Mouse (Mus musculus): ENCODE measurements around the gene Rhbdl1.

Rhbdl1 gene

DNA sequence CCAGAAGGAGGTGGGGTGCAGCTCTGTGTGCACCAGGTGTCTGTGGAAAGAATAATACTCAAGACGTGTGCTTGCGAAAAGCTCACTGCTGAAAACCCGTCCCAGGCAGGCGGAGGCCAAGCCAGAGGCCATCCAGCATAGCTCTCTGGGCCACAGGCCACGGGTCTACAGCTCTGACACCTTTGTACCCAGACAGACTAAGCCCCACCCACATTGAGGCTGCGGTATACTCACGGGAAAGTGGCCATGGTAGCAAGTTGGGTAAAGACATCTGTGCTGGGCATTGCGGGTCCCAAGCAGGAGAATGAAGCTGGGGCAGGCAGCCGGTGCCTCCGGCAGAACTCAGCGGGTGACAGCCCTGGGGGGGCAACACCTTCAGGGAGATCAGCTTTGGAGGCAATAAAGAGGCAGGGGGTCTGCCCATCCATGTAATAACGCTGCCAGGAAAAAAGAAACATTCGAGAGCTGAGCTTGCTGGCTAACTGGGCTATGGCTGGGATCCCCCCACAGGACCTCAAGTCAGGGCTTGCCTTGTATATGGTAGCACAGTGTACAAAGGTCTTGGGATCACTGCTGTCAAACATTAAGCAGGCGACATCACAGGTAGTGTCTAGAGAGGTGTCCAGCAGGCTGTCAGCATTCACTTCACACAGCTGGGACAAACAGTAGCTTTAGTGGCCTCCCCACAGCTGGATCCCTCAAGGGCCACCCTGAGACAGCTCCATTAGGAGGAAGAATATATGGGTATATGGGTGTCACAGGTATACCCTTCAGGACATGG lies 2.5 kb upstream of the Rhbdl1 start:
- DNase-seq (ENCODE audit: low spot score), result no peak

DNA sequence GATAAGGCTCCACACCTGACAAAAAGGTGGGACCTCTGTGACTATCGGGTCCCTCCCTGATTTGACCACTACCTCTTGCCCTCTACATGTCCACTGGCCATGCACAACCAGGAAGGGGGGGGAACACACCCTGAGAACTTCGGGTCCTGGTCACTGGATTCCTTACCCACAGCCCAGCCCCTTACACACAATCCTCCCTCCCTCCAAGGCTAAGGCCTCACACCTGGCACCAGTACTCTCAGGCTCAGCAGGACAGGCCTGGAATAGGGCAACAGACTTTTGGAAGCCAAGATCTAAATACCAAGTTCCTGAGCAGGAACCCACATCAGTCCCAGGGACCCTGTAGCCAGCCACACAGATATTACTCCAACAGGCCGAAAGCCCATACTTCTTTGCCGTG lies 1.8 kb upstream of the Rhbdl1 start:
- DNase-seq (ENCODE audit: low spot score), result no peak

DNA sequence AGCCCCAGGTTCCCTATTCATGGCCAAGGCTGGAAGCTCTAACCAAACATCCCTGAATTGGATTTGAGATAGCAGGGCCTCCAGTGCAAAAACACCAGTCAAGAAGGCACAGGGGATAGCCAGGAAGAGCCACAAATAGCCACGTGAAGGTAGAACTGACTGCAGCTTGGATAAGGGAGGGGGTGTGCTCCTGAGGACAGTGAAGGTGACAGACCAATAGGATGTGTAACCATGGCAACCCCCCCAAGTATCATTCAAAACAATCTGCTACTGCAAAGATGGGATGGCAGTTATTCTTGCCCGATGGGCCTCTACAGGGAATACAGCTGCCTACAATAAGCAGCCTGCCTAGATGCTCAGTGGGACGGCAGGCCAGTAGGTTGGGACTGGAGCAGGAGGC lies 438 bp upstream of the Rhbdl1 start:
- no peak for DNase-seq (ENCODE audit: low spot score)

- DNase-seq (ENCODE audit: low spot score), result no peak
Observed at GRCm38 (mm10) chr17:25836397-25837075, 559 bp downstream of the Rhbdl1 start.

DNA sequence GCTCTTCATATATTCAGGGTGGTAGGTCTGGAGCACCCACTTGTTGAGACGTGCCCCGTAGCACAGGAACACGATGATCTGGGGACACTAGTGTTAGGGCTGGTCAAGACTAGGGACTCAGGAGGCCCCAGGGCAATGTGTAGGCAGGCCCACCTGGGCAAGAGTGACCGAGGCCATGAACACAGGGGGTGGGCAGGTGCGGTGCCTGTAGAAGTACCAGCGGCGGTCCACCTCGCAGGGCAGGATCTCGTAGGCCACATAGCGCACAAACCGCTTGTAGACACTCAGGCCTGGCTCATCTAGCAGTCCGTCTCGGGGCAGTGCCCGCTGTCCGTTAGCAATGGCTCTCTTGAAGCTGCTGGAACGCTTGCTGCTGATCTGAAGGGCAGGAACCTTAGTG lies 1.3 kb downstream of the Rhbdl1 start:
- DNase-seq (ENCODE audit: low spot score), result no peak

- DNase-seq (ENCODE audit: low spot score), result no peak
Observed at GRCm38 (mm10) chr17:25835301-25835700, 1.8 kb downstream of the Rhbdl1 start.

DNA sequence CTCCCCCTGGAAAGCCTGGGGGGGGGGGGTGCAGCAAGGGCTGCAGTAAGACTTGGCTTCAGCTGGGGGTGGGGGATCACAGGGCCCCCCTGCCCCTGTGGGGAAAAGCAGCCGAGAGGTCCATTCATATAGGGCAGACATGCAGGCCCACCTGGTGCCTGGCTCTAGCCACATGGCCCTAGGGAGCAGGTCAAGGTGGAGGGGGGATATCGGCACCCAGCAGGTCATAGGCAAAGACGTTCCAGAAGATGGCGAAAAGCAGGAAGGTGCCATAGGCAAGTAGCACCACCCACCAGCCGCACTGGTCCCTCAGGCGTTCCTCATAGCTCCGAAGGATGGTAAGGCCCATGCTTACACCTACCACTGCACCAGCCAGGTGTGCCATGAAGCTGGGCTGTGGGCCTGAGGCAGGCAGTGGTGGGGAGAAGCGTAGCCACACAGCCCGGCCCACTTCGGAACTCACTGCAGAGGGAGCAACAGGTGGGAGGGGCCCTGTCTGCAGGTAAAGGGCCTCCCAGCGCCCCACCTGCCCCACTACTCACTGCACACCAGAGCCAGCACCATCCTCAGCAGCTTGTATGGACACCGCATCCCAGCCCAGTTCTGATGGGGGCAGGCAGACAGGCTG lies 2.4 kb downstream of the Rhbdl1 start:
- DNase-seq (ENCODE audit: low spot score), result no peak

GRCm38 (mm10) chr17:25833961-25834594 lies 3.0 kb downstream of the Rhbdl1 start:
- DNase-seq (ENCODE audit: low spot score), result no peak

GRCm38 (mm10) chr17:25833291-25833663 lies 3.8 kb downstream of the Rhbdl1 start, which contains the start of gene Stub1:
Stub1 (minus strand) TSS chr17:25833404.
- peak; percentile 91 for DNase-seq (ENCODE audit: low spot score)

DNA sequence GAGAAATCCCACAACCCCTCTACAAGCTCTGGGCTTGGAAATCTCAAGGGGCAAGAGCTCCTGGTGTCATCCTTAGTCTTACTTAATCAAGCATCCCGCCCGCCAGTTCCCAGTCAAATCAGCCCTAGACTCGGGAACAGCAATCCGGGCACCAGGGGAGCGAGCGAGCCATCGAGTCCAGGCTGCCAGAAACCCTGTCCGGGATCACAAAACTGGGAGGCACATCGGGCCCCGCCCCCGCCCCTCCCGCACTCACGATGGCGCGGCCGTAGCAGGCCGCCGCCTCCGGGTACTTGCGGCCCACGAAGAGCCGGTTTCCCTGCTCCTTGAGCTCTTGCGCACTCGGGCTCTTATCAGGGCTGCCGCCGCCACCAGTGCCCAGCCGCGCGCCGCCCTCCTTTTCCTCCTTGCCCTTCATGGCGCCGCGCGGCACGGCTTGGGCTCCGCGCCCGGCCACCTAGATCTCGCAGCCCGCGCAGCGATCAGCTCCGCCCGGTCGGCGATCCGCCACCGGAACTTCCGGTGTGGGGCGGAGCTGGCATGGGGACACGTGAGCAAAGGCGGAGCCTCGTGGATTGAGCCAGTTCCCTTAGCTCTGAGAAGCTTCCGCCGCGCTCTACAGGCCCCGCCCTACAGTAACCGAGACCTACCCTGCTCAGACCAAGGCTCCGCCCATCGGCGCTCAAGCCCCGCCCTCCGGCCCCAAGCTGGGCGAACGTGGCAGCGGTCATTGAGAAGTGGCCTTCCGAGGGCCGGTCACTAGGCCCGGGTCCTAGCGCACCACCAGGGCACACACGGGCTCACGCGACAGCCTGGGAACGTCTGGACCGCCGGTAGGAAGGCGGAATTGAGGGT lies 4.4 kb downstream of the Rhbdl1 start:
- peak; percentile 100 for DNase-seq (ENCODE audit: low spot score)

DNA sequence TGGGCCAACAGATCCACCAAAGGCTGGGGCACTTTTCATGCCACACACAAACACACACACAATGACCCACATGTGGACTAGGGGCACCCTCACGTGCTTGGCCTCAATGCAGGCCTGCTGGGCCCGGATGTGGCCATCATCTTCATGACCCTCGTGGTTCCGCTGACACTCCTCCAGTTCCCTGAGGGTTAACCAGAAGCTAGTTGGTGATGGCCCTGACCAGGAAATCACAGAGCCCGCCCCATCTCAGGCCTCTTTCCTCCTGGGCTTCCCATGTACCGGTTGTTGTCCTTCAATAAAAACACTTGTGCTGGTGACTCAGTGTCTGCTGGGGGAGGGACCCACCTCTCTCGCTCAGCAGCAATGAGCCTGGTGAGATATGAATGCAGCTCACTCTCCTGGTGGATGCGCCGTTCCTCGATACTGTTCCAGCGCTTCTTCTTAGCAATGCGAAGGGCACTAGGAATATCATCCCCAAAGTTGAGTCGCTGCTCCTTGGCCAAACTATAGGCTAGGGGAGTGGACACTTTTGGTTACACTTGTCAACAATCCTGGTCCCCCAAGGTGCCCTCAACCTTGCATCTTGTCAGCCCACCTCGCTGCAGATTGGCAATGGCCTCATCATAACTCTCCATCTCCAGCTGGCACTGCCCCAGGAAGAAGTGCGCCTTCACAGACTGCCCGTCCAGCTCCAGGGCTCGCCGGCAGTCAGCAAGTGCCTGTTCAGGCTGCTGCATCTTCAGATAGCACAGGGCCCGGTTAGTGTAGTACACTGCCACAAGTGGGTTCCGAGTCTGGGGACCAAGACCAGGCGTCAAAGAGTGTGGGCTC lies 5.4 kb downstream of the Rhbdl1 start:
- DNase-seq (ENCODE audit: low spot score), result peak; percentile 51

DNA sequence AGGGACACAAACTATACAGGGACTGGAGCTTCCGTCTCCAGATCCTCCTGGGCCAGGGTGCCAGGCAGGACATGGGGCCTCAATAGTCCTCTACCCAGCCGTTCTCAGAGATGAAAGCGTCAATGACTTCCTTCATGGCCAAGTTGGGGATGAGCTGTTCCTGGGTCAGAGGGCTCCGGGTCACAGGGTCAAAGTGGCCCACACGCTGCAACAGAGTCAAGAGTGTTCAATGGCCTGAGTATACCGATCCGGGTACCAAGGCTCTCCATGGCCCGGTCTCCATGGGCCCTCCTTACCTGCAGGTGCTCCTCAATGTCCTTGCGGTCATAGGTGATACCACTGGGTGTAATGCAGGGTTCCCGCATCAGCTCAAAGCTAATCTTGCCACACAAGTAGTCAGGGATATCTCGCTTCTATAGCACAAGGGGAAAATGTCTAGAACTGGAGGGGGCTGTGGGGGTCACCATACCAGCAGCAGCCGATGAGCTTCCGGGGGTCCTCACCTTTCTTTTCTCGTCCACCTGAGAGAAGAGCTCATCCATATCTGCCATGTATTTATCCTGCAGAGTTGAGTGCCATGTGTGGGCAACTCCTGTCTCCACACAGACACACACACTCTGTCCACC lies 6.2 kb downstream of the Rhbdl1 start:
- DNase-seq (ENCODE audit: low spot score), result no peak

DNA sequence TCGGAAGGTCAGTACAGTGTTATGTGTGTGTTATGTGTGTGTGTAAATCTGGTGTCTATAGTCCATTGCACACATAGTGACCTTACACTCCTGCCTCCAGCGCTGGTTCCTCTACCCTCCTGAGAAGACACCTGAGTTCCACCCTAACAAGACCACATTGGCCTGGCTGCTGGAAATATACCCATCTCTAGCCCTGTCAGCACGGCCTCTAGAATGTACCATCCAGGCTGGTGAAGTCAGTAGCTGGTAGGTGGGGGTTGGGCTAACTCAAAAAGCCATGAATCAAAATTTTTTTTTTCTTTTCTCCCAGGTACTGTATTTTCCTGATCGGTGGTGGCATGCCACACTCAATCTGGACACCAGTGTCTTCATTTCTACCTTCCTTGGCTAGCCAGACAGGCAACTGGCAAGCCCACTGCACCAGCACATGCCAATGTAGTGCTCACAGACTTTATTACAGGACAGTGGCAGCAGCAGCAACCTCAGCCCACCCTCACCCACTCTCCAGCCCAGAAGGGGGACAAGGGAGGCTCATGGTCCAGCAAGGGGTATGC lies 6.8 kb downstream of the Rhbdl1 start:
- DNase-seq (ENCODE audit: low spot score), result no peak

DNA sequence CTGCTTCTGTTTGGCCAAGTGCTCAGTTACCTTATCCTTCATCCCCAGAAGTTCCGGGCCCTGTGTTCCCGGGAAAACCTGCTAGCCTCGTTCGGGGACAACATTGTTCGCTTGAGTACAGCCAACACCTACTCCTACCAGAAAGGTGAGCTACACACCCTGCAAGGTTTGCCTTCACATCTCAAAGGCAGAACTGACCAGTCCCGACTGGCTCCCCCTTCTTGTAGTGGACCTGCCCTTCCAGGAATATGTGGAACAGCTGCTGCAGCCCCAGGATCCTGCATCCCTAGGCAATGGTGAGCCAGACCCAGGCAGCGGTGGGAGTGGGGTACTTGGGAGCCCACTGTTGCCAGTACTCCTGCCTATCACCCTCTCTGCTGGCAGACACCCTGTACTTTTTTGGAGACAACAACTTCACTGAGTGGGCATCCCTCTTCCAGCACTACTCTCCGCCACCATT lies 7.5 kb downstream of the Rhbdl1 start:
- DNase-seq (ENCODE audit: low spot score), result no peak

GRCm38 (mm10) chr17:25828712-25829557 lies 8.2 kb downstream of the Rhbdl1 start, which contains the start of gene Jmjd8:
Jmjd8 (plus strand) TSS chr17:25828867.
- DNase-seq (ENCODE audit: low spot score), result peak; percentile 74

GRCm38 (mm10) chr17:25828223-25828594 lies 8.9 kb downstream of the Rhbdl1 start:
- no peak for DNase-seq (ENCODE audit: low spot score)

GRCm38 (mm10) chr17:25827546-25828222 lies 9.4 kb downstream of the Rhbdl1 start:
- DNase-seq (ENCODE audit: low spot score), result no peak

GRCm38 (mm10) chr17:25827011-25827410 lies 10.1 kb downstream of the Rhbdl1 start:
- DNase-seq (ENCODE audit: low spot score), result no peak

Measured in urinary bladder, postnatal 14 days (tissue).